Mouse (Mus musculus) forebrain, postnatal 0 days (tissue): ENCODE measurements at regions not wholly inside any gene's neighbourhood (a gene's known extent, or its start where the extent isn't known, plus 50 kb on each side); places are given as distances from the start of the nearest gene placed in this dataset.

Experiments used
- ATAC-seq: fragments of 200-750 bp; cut with Nextera tagmentation; 2 replicates; pipeline ENCODE4 v1.8.0; 2017; ENCODE audit warnings: mild to moderate bottlenecking, moderate library complexity
- DNase-seq: peaks from one replicate; pipeline ENCODE4 v3.0.0-alpha.2; 2015
- H3K27ac ChIP-seq: fragments of 300-500 bp; sonication (generic); 2 replicates; pipeline ENCODE4 v1.5.1; 2014; ENCODE audit warnings: low read depth, mild to moderate bottlenecking, antibody characterized with exemption, low read length, moderate library complexity, mixed read lengths
- H3K27me3 ChIP-seq: fragments of 300-500 bp; sonication (generic); 2 replicates; pipeline ENCODE4 v1.6.1; 2014; ENCODE audit warnings: mild to moderate bottlenecking, low read length, mixed read lengths; ENCODE audit not compliant: insufficient read depth
- H3K36me3 ChIP-seq: fragments of 300-500 bp; sonication (generic); 2 replicates; pipeline ENCODE4 v1.6.1; 2014; ENCODE audit warnings: mild to moderate bottlenecking, moderate library complexity; ENCODE audit not compliant: insufficient read depth
- H3K4me1 ChIP-seq: fragments of 300-500 bp; sonication (generic); 2 replicates; pipeline ENCODE4 v1.6.1; 2014; ENCODE audit warnings: antibody characterized with exemption; ENCODE audit not compliant: insufficient read depth
- H3K4me2 ChIP-seq: fragments of 300-500 bp; sonication (generic); 2 replicates; pipeline ENCODE4 v1.6.1; 2014; ENCODE audit warnings: low read depth, mild to moderate bottlenecking, moderate library complexity
- H3K4me3 ChIP-seq: fragments of 300-500 bp; sonication (generic); 2 replicates; pipeline ENCODE4 v1.5.1; 2014; ENCODE audit warnings: low read depth, low read length, mixed read lengths
- H3K9ac ChIP-seq: fragments of 300-500 bp; sonication (generic); 2 replicates; pipeline ENCODE4 v1.6.1; 2014; ENCODE audit warnings: mild to moderate bottlenecking
- H3K9me3 ChIP-seq: fragments of 300-500 bp; sonication (generic); 2 replicates; pipeline ENCODE4 v1.6.1; 2016; ENCODE audit warnings: low read length
- CTCF ChIP-seq: sonication (generic); IDR thresholded peaks from 2 replicates; pipeline ENCODE4 v1.5.1; 2016; ENCODE audit warnings: antibody characterized with exemption, control low read depth, low read depth
- WGBS: fragments of 180-500 bp; shearing (Covaris S2); extraction: QIAGEN DNeasy Blood & Tissue Kit; methylation state at CpG from one replicate; pipeline ENCODE4 v1.1.7; 2014; 5-methylcytosine and 5-hydroxymethylcytosine counted together

- no peak overlapping the region for H3K27ac ChIP-seq
- H3K27me3 ChIP-seq = no peaks in the 10 kb centered on the region
- no peak overlapping the region for H3K4me2 ChIP-seq
- H3K4me1 ChIP-seq = no peaks in the 10 kb centered on the region
- ATAC-seq (peak; percentile 75; the same call in 1 of the 2 replicates), DNase-seq (peak; percentile 16)
- no peaks in the 10 kb centered on the region for H3K9me3 ChIP-seq
- no peaks in the 10 kb centered on the region for H3K36me3 ChIP-seq
- 60% methylated on average over 2 of the region's 2 CpGs for WGBS
- TF ChIP-seq CTCF = no peak
- H3K4me3 ChIP-seq = no peak overlapping the region
- no peak overlapping the region for H3K9ac ChIP-seq
Measured at GRCm38 (mm10) chr19:50766171-50766570, 87.7 kb upstream of the Sorcs1 start.
